Mouse (Mus musculus) neutrophil, adult 5-6 weeks (primary cell): ENCODE data around the gene Tnrc6b. TPM values are rescaled to one million over a fixed set of nuclear protein-coding genes. Genes with fewer than 3 reads are reported as not detected.
"Not testable (repeated sequence)": the region's sequence is repeated elsewhere in the genome, so short reads cannot be mapped to it uniquely, and the experiment has no call there.

ENCODE experiments used
- ATAC-seq: fragments of 151-379, 151-347 bp; 2 replicates; pipeline ENCODE4 v1.8.0; 2017; ENCODE audit warnings: mild to moderate bottlenecking, moderate TSS enrichment; ENCODE audit not compliant: insufficient number of reproducible peaks, poor library complexity, low FRiP score, severe bottlenecking; ENCODE audit errors: extremely low read depth
- total RNA-seq: library from RNA; stranded (forward); fragments of 200-1000 nt; gene quantifications from 2 replicates; pipeline ENCODE4 v1.2.3, GENCODE M21; 2017

Tnrc6b gene
- total RNA-seq, 1 experiment from 2014 or later: 133 TPM

GRCm38 (mm10) chr15:80732266-80733030 is 21.3 kb downstream of the Tnrc6b start:
- ATAC-seq: no peak

- ATAC-seq: 0 out of 2 replicates have a peak, but pooled peaks have one; percentile 48
Measured at GRCm38 (mm10) chr15:80735300-80735699, 24.2 kb downstream of the Tnrc6b start.

DNA sequence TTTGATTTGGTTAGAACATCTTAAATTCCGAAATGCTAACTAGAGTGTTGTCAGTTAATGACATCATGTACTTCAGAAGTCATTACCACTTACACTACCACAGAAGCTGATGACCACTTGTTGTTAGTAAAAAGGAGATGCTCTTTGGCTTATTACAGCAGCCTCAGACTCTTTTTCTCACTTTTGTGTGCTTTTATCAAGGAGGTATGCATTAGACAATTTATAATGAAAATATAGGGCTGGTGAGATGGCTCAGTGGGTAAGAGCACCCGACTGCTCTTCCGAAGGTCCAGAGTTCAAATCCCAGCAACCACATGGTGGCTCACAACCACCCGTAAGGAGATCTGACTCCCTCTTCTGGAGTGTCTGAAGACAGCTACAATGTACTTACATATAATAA is 24.6 kb downstream of the Tnrc6b start:
- ATAC-seq: not testable (repeated sequence)

DNA sequence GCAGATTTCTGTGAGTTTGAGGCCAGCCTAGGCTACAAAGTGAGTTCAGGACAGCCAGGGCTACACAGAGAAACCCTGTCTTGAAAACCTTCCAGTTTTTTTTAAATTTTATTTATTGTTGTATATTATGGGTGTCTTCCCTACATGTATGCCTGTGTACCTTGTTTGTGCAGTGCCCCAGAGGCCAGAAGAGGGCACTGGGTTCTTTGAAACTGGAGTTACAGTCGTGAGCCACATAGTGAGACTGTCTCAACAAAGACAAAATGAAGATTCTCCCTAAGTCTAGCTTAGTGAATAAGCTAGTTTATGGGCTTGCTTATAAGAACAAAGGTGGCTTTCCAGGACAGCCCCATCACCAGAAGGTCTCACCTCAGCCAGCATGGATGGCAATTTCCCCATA is 25.4 kb downstream of the Tnrc6b start:
- ATAC-seq: no peak

DNA sequence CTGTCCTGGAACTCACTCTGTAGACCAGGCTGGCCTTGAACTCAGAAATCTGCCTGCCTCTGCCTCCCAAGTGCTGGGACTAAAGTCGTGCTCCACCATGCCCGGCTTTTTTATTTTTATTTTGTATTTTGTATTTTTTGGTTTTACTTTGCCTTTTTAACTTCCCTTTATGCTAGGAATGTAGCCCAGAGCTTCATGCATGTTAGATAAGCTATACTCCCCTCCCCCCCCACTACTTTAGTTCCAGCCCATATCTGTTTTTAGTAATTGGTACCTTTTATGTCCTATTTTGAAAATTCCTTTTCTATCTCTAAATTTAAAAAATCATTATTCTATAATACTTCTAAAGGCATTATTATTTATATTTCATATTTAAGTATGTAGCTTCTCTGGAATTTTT is 27.1 kb downstream of the Tnrc6b start:
- no peak for ATAC-seq

- no peak; the same call in 1 of the 2 replicates for ATAC-seq
Measured at GRCm38 (mm10) chr15:80739972-80740371, 28.9 kb downstream of the Tnrc6b start.

- no peak for ATAC-seq
Measured at GRCm38 (mm10) chr15:80741836-80742235, 30.7 kb downstream of the Tnrc6b start.

DNA sequence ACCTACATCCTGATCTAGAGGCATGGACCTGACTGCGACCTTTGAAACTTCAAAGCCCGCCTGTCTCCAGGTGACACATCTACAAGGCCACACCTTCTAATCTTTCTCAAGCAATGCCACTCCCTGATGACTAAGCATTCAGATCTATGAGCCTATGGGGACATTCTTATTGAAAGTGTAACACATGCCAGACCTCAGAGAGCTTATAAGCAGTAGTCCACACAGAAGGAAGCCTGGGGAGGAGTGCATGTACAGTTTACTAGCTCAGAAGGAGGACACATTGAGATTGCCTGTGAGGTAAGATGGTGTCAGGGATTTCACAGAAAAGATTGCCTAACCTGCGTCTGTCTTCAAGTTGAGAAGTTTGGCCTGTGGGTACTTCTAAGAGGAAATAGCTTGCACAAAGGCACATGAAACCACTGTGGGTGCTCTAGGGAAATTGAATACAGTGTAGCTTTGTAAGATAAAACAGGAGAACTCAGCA is 31.9 kb downstream of the Tnrc6b start:
- ATAC-seq: peak; percentile 66

- peak; percentile 74 for ATAC-seq
Measured at GRCm38 (mm10) chr15:80743606-80744005, 32.5 kb downstream of the Tnrc6b start.

DNA sequence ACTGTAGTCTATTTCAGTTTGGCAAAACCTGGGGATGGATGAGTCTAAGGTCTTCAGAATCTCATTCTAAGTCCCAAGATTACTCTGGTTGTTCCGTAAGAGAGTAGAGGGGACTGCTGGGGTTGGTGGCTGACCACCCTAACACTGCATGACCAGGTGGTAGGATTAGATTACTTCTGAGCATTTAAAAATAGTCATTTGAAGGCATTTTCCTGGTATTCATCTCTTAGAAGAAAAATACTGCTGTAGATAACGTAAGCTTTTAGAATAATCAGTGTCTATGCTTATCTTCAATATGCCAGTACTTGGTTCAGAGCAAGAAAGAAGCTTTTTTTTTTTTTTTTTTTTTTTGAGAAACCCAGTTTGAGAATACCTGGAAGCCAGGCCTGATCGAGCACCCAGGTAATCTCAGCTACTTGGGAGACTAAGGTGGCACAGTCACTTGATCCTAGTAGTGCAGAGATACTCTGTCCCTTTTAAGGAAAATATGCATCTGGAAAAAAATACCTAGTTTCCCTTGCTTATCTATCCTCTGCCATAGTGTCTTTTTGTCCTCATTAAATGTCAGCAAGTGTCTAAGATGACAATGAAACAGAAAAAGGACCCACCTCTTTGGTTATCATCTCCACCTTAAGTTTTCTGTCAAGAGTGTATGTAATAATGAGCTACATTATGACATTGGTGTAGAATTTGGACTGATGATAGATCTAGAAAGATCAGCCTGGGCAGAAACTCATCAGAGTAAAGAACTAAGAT is 33.7 kb downstream of the Tnrc6b start:
- ATAC-seq: no peak

GRCm38 (mm10) chr15:80748979-80749378 is 37.9 kb downstream of the Tnrc6b start:
- no peak for ATAC-seq

DNA sequence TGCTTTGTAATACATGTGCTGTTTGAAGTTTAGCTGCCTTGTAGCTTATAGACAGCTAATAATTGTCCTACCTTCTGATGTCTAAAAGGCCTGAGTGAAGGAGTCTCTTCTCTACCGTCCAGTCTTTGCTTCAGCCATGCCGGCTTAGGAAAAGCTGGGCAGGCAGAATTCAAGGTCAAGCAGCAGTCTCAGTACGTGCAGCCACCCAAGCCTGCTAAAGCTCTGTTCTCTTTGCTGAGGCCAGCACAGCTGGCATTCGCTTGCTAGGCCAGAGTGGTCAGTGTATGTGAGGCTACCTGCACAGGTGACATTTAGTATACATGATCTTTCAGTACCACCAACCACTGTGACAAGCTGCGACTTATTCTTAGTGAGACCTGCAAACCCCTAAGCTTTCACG is 42.2 kb downstream of the Tnrc6b start:
- no peak for ATAC-seq

DNA sequence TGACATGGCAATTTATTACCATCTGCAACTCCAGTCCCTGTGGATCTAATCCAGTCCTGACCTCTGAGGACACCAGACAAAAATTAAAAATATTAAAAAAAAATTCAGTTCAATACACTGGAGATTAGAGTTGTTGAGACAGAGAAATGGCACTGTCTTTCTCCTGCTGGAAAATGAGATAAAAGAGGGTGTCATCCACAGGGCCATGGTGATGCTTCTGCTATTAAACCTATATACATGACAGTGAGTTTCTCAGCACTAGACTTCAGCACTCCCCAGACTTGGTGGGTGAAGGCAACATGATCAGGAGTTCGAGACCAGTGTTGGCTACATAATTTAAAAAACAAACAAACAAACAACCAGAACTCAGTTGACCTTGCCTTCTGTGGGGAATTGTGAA is 43.0 kb downstream of the Tnrc6b start:
- ATAC-seq: no peak

DNA sequence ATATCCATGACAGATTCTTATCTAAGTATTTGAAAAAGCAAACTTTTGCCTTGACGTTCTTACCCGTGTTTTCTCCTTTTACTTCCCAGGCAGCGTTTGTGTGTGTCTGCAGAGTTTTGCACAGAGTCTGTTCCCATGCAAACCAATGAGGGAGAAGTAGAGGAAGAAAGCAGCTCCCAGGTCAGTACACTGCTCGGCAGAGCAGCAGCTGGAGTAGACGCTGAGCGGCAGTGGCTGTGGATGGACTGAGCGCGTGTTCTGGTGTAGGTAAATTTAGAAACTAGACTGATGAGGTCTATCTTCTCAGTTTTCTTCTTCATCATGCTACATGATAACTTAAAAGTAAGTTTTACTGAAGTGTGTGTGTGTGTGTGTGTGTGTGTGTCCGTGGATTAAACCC is 48.3 kb downstream of the Tnrc6b start:
- no peak for ATAC-seq

GRCm38 (mm10) chr15:80760504-80760903 is 49.4 kb downstream of the Tnrc6b start:
- no peak for ATAC-seq

DNA sequence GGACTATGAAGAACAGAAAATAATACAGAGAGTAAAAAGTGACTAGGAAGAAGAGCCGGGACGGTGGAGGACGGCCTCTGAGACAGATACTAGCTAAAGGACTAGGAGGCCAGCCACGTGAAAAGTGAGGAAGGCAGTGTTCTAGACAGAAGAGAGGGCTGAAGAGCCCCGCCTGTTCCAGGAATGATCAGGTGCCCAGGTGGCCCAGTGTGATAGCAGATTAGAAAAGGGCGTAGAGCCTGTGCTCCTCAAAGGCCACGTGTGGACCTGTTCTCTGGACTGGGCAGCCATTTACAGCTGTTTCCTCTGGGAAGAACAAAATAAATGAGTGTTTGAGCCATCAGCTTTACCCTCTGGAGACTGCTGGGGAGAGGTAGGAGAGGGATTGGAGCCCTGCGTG is 49.8 kb downstream of the Tnrc6b start:
- no peak for ATAC-seq

DNA sequence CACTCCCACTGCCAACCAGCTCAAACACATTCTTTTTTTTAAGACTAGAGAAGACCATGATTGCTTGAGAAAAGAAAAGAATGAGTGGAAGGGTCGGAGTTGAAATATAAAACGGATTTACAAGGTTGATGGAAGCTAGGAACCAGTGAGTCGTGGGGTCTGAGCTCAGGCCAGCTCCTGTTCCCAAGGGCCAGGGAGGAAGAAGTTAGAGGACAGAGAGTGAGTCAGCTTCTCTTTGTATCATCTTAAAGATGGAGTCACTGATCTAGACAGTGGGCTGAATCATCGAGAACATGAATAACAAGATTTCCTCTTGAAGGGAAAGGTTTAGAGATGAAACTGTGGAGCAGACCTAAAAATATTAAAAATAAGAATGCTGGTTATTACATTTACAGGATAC is 51.5 kb downstream of the Tnrc6b start:
- ATAC-seq: no peak

- ATAC-seq: no peak
Measured at GRCm38 (mm10) chr15:80764666-80765065, 53.6 kb downstream of the Tnrc6b start.

- no peak for ATAC-seq
Measured at GRCm38 (mm10) chr15:80765381-80765780, 54.3 kb downstream of the Tnrc6b start.

DNA sequence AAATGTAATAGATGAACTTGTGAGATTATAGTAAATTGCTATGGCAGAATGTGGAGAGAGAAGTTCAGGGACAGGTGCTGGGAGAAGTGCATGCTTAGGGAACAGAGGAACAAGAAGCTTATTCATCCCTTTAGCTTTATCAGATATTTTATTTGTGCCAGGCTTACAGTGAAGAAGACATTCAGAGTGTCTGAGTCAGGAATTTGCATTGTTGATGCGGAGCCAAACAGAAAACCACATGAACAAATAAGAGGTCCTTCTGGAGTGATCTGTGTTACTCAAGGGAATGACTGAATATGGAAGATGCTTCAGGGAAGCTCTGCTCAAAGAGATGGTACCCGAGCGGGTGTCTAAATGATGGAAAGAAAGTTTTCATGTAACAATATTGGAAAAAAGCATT is 57.1 kb downstream of the Tnrc6b start:
- no peak for ATAC-seq
